Mouse (Mus musculus): ENCODE results near the gene Epb41l1. TPM values are rescaled to one million over a fixed set of nuclear protein-coding genes. Genes with fewer than 3 reads are reported as not detected.
A peak's percentile ranks its signal among the peaks of the same experiment; 100 is the strongest.

Epb41l1 gene
- polyA plus RNA-seq, 1 experiment from 2014 or later = 0.67 TPM

GRCm38 (mm10) chr2:156430326-156430725, 9.6 kb downstream of the Epb41l1 start:
- no peak for ATAC-seq (ENCODE audit: low read depth)
- WGBS (ENCODE audit: insufficient replicate concordance) = 32% methylated on average over 4 of the region's 4 CpGs

GRCm38 (mm10) chr2:156431409-156431808, 10.7 kb downstream of the Epb41l1 start:
- 61% methylated on average over 6 of the region's 6 CpGs for WGBS (ENCODE audit: insufficient replicate concordance)
- no peak for ATAC-seq (ENCODE audit: low read depth)
- H3K27ac ChIP-seq (ENCODE audit: low read length) = no peak overlapping the region
- H3K27me3 ChIP-seq (ENCODE audit: control insufficient read depth, insufficient read depth, low read depth, low read length) = no peaks in the 10 kb centered on the region
- no peaks in the 10 kb centered on the region for H3K9me3 ChIP-seq (replicated peaks; ENCODE audit: control insufficient read depth, low read length)
- no peaks in the 10 kb centered on the region for H3K36me3 ChIP-seq (ENCODE audit: control insufficient read depth, insufficient read depth)
- no peak overlapping the region for H3K4me2 ChIP-seq (ENCODE audit: low read depth, low read length)
- H3K9ac ChIP-seq (ENCODE audit: low read depth, low read length) = no peak overlapping the region
- no peak overlapping the region for H3K4me3 ChIP-seq (ENCODE audit: low read depth, low read length)
- no peaks in the 10 kb centered on the region for H3K4me1 ChIP-seq (ENCODE audit: control insufficient read depth, low read depth, low read length)

More at GRCm38 (mm10) chr2:156430326-156430725, 9.6 kb downstream of the Epb41l1 start:
- Histone ChIP-seq H3K9ac (ENCODE audit: low read depth, low read length) (no peak overlapping the region), H3K27ac (ENCODE audit: low read length) (no peak overlapping the region), H3K4me2 (ENCODE audit: low read depth, low read length) (no peak overlapping the region), H3K4me1 (ENCODE audit: control insufficient read depth, low read depth, low read length) (no peaks in the 10 kb centered on the region), H3K27me3 (ENCODE audit: control insufficient read depth, insufficient read depth, low read depth, low read length) (no peaks in the 10 kb centered on the region), H3K36me3 (ENCODE audit: control insufficient read depth, insufficient read depth) (no peaks in the 10 kb centered on the region), H3K9me3 (replicated peaks; ENCODE audit: control insufficient read depth, low read length) (no peaks in the 10 kb centered on the region), H3K4me3 (ENCODE audit: low read depth, low read length) (no peak overlapping the region)

DNA sequence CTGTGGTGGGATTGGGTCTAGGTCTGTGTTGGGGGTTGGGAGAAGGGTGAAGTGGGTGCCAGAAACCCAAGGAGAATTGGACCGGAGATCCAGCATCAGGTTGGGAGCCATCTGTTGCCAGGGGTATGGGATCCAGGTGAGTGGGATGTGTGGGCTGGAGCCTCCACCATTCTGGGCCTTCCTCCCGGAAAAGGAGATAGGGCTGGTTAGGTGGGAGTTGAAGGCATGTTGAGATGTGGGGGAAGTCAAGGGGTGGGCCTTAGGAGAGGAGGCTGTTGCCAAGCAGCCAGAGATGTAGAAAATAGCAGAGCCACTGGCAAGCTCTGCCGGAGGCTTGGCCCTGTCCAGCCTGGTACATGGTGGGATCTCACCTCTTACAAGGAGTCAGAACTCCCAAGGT, 11.4 kb downstream of the Epb41l1 start:
- no peaks in the 10 kb centered on the region for H3K4me1 ChIP-seq (ENCODE audit: control insufficient read depth, low read depth, low read length)
- no peaks in the 10 kb centered on the region for H3K9me3 ChIP-seq (replicated peaks; ENCODE audit: control insufficient read depth, low read length)
- no peak overlapping the region for H3K4me2 ChIP-seq (ENCODE audit: low read depth, low read length)
- 78% methylated on average over 3 of the region's 3 CpGs for WGBS (ENCODE audit: insufficient replicate concordance)
- no peak overlapping the region for H3K4me3 ChIP-seq (ENCODE audit: low read depth, low read length)
- no peak overlapping the region for H3K27ac ChIP-seq (ENCODE audit: low read length)
- no peak overlapping the region for H3K9ac ChIP-seq (ENCODE audit: low read depth, low read length)
- no peaks in the 10 kb centered on the region for H3K27me3 ChIP-seq (ENCODE audit: control insufficient read depth, insufficient read depth, low read depth, low read length)
- no peaks in the 10 kb centered on the region for H3K36me3 ChIP-seq (ENCODE audit: control insufficient read depth, insufficient read depth)
- no peak for ATAC-seq (ENCODE audit: low read depth)

DNA sequence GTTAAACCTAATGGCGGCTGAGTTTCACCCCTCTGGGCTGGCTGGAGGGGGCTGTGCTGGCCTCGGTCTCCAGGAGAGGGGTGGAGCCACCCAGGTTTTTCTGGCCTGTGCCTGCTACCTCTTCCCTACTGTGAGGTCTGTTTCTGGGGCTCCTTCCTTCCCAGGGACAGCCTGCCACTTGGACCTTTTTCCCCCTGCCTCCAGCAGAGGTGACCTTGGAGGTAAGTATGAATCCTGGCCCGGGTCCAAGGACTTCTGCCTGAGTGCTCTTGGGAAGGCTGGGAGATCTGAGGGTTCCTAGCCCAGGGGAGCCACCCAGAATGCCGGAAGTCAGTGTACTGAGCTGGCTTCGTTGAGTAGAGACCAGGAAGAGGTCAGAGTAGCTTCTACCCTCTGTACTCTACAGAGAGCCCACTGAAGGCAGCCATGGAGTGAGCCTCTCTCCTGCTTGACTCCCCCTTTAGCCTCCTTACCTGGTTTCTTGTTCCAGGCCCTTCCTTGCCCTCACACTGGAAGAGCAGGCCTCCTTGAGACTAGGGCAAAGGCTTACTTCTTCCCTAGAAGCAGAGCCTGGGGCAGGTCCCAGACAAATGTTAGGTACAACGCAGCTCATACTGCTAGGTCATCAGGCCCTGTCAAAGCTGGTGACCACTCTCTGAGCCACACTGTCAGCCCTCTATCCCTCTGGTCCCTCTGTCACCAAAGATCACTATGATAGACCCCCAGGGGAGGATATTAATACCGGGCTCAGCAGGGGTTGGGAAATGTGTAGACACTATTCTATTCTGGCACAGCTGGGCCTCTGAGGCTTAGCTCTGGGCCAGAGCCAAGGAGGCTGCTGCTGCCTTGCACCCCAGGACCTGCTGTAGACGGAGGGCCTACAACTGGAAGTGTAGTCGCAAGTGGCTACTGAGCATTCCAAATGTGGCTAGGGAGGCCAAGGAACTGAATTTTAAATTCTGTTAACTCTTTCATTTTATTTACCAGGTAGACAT, 12.5 kb downstream of the Epb41l1 start:
- no peaks in the 10 kb centered on the region for H3K36me3 ChIP-seq (ENCODE audit: control insufficient read depth, insufficient read depth)
- peak overlapping the region; percentile 25; the same call in 1 of the 2 replicates for H3K4me2 ChIP-seq (ENCODE audit: low read depth, low read length)
- no peaks in the 10 kb centered on the region for H3K27me3 ChIP-seq (ENCODE audit: control insufficient read depth, insufficient read depth, low read depth, low read length)
- peak overlapping the region; percentile 14; the same call in 1 of the 2 replicates for H3K4me3 ChIP-seq (ENCODE audit: low read depth, low read length)
- WGBS (ENCODE audit: insufficient replicate concordance) = 43% methylated on average over 9 of the region's 9 CpGs
- H3K4me1 ChIP-seq (ENCODE audit: control insufficient read depth, low read depth, low read length) = no peaks in the 10 kb centered on the region
- H3K9me3 ChIP-seq (replicated peaks; ENCODE audit: control insufficient read depth, low read length) = no peaks in the 10 kb centered on the region
- peak; percentile 75 for ATAC-seq (ENCODE audit: low read depth)
- peak overlapping the region; percentile 5; the same call in 1 of the 2 replicates for H3K27ac ChIP-seq (ENCODE audit: low read length)
- no peak overlapping the region; the same call in 1 of the 2 replicates for H3K9ac ChIP-seq (ENCODE audit: low read depth, low read length)

GRCm38 (mm10) chr2:156437637-156438036, 16.9 kb downstream of the Epb41l1 start:
- 70% methylated on average over 11 of the region's 11 CpGs for WGBS (ENCODE audit: insufficient replicate concordance)
- no peak overlapping the region for H3K4me2 ChIP-seq (ENCODE audit: low read depth, low read length)
- peaks cover 7% of the 10 kb centered on the region for H3K4me1 ChIP-seq (ENCODE audit: control insufficient read depth, low read depth, low read length)
- no peaks in the 10 kb centered on the region for H3K9me3 ChIP-seq (replicated peaks; ENCODE audit: control insufficient read depth, low read length)
- H3K27me3 ChIP-seq (ENCODE audit: control insufficient read depth, insufficient read depth, low read depth, low read length) = no peaks in the 10 kb centered on the region
- H3K36me3 ChIP-seq (ENCODE audit: control insufficient read depth, insufficient read depth) = no peaks in the 10 kb centered on the region
- ATAC-seq (ENCODE audit: low read depth) = no peak
- no peak overlapping the region for H3K4me3 ChIP-seq (ENCODE audit: low read depth, low read length)
- H3K27ac ChIP-seq (ENCODE audit: low read length) = no peak overlapping the region
- no peak overlapping the region for H3K9ac ChIP-seq (ENCODE audit: low read depth, low read length)

- Histone ChIP-seq H3K9ac (ENCODE audit: low read depth, low read length) (no peak overlapping the region), H3K9me3 (replicated peaks; ENCODE audit: control insufficient read depth, low read length) (no peaks in the 10 kb centered on the region), H3K4me1 (ENCODE audit: control insufficient read depth, low read depth, low read length) (peaks cover 7% of the 10 kb centered on the region), H3K36me3 (ENCODE audit: control insufficient read depth, insufficient read depth) (no peaks in the 10 kb centered on the region; the same call in 1 of the 2 replicates), H3K27ac (ENCODE audit: low read length) (peak overlapping the region; percentile 56; the same call in 1 of the 2 replicates), H3K4me2 (ENCODE audit: low read depth, low read length) (no peak overlapping the region), H3K4me3 (ENCODE audit: low read depth, low read length) (no peak overlapping the region), H3K27me3 (ENCODE audit: control insufficient read depth, insufficient read depth, low read depth, low read length) (no peaks in the 10 kb centered on the region)
- 41% methylated on average over 11 of the region's 11 CpGs for WGBS (ENCODE audit: insufficient replicate concordance)
- ATAC-seq (ENCODE audit: low read depth) = peak; percentile 80
These were observed 19.2 kb downstream of the Epb41l1 start for GRCm38 (mm10) chr2:156439666-156440462.

DNA sequence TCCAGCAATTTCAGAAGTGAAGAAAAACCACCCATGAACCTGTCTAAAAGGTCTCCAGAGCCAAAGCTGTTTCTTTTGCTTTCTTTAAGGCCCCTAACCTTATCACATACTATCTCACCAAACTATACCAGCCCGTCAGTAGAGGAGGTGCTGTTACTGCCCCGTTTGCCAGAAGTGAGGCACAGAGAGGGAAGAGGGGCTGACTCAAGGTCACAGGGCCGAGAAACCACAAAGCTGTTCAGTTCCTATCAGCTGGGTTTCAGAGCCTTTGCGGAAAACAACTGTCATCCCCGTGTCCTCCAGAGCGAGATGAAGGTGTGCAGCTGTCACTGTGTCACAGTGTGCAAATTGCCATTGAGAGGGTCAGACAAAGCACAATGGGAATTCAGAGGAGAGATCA, 21.2 kb downstream of the Epb41l1 start:
- 7% methylated on average over 6 of the region's 6 CpGs for WGBS (ENCODE audit: insufficient replicate concordance)
- Histone ChIP-seq H3K9ac (ENCODE audit: low read depth, low read length) (no peak overlapping the region), H3K4me1 (ENCODE audit: control insufficient read depth, low read depth, low read length) (peaks cover 7% of the 10 kb centered on the region), H3K36me3 (ENCODE audit: control insufficient read depth, insufficient read depth) (peaks cover 4% of the 10 kb centered on the region; the same call in 1 of the 2 replicates), H3K9me3 (replicated peaks; ENCODE audit: control insufficient read depth, low read length) (no peaks in the 10 kb centered on the region), H3K27me3 (ENCODE audit: control insufficient read depth, insufficient read depth, low read depth, low read length) (no peaks in the 10 kb centered on the region), H3K4me2 (ENCODE audit: low read depth, low read length) (no peak overlapping the region), H3K27ac (ENCODE audit: low read length) (no peak overlapping the region), H3K4me3 (ENCODE audit: low read depth, low read length) (no peak overlapping the region)
- ATAC-seq (ENCODE audit: low read depth) = no peak

DNA sequence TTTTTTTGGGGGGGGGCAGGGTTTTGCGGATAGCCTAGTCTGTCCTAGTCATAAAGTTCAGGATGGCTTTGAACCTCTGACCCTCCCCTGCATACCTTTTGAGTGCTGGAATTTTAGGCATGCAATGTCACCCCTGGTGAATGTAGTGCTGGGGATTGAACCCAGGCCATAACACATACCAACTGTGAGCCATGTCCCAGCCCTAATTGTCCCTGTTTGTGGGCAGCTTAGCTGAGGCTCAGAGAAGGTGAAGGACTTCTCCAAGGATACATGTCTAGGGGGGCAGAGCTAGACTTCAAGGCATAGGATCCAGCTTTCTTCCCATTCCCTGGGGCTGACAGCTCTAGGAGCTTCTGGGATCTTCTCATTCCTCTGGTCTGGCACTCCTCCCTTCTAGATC, 22.6 kb downstream of the Epb41l1 start:
- Histone ChIP-seq H3K9ac (ENCODE audit: low read depth, low read length) (no peak overlapping the region), H3K4me2 (ENCODE audit: low read depth, low read length) (no peak overlapping the region), H3K4me3 (ENCODE audit: low read depth, low read length) (no peak overlapping the region), H3K36me3 (ENCODE audit: control insufficient read depth, insufficient read depth) (peaks cover 4% of the 10 kb centered on the region; the same call in 1 of the 2 replicates), H3K27me3 (ENCODE audit: control insufficient read depth, insufficient read depth, low read depth, low read length) (no peaks in the 10 kb centered on the region), H3K9me3 (replicated peaks; ENCODE audit: control insufficient read depth, low read length) (no peaks in the 10 kb centered on the region), H3K4me1 (ENCODE audit: control insufficient read depth, low read depth, low read length) (peaks cover 7% of the 10 kb centered on the region), H3K27ac (ENCODE audit: low read length) (no peak overlapping the region)
- no peak for ATAC-seq (ENCODE audit: low read depth)
- WGBS (ENCODE audit: insufficient replicate concordance) = 61% methylated on average over 1 of the region's 1 CpGs

Measured in liver, embryonic 16.5 days (tissue).